Mouse (Mus musculus): ENCODE measurements around the gene Rnf41. TPM values are rescaled to one million over a fixed set of nuclear protein-coding genes. Genes with fewer than 3 reads are reported as not detected.

Rnf41 gene
- total and polyA plus RNA-seq, 3 experiments, result 27.4 to 28.1 TPM; not detected in 1

- H3K36me3 ChIP-seq (ENCODE audit: control insufficient read depth in 1 of 2, insufficient read depth in 2 of 2, low read length in 2 of 2), result peaks cover 0 to 22% of the 10 kb centered on the region in 2 experiments; a peak in 2 of 4 replicates
- no peaks in the 10 kb centered on the region for H3K9me3 ChIP-seq (replicated peaks; ENCODE audit: insufficient read depth, low read length)
- DNase-seq (ENCODE audit: low read depth, low spot score), result no peak
These were observed 23.2 kb downstream of the Rnf41 start for GRCm38 (mm10) chr10:128434681-128435080.

GRCm38 (mm10) chr10:128435186-128435823, 23.8 kb downstream of the Rnf41 start:
- Histone ChIP-seq H3K9ac (ENCODE audit: control insufficient read depth, low read depth, low read length, poor library complexity, severe bottlenecking) (no peak overlapping the region), H3K9me3 (replicated peaks; ENCODE audit: insufficient read depth, low read length) (no peaks in the 10 kb centered on the region), H3K27me3 (ENCODE audit: control insufficient read depth in 1 of 2, insufficient read depth in 2 of 2, low read length in 2 of 2) (no peaks in the 10 kb centered on the region), H3K79me2 (ENCODE audit: control insufficient read depth, insufficient read depth, low read length, poor library complexity) (no peaks in the 10 kb centered on the region), H3K4me3 (ENCODE audit: control insufficient read depth in 1 of 2, insufficient read depth in 1 of 2, low read depth in 2 of 2, low read length in 2 of 2) (no peak overlapping the region), H3K4me1 (ENCODE audit: control insufficient read depth in 1 of 2, insufficient read depth in 2 of 2, low read length in 2 of 2) (no peaks in the 10 kb centered on the region), H3K27ac (ENCODE audit: control insufficient read depth, low read depth, low read length) (no peak overlapping the region), H3K36me3 (ENCODE audit: control insufficient read depth in 1 of 2, insufficient read depth in 2 of 2, low read length in 2 of 2) (peaks cover 0 to 19% of the 10 kb centered on the region in 2 experiments; a peak in 2 of 4 replicates)
- DNase-seq (ENCODE audit: low read depth, low spot score), result no peak
- TF ChIP-seq EP300 (IDR thresholded peaks at IDR 0.05; ENCODE audit: low read depth in 1 of 2, low read length in 2 of 2) (no peak), CHD2 (IDR thresholded peaks at IDR 0.05; ENCODE audit: low read length) (no peak), GABPA (IDR thresholded peaks at IDR 0.05; ENCODE audit: low read depth, low read length) (no peak), SMC3 (IDR thresholded peaks at IDR 0.05; ENCODE audit: low read depth, low read length) (no peak), TBP (IDR thresholded peaks at IDR 0.05; ENCODE audit: low read depth, low read length) (no peak), ETS1 (IDR thresholded peaks at IDR 0.05; ENCODE audit: low read depth, low read length) (no peak), UBTF (IDR thresholded peaks at IDR 0.05; ENCODE audit: borderline replicate concordance, insufficient read depth, low read depth, low read length) (no peak), CHD1 (IDR thresholded peaks at IDR 0.05; ENCODE audit: low read depth, low read length) (no peak), POLR2AphosphoS2 (IDR thresholded peaks at IDR 0.05; ENCODE audit: low read length) (no peak), ELF1 (IDR thresholded peaks at IDR 0.05; ENCODE audit: low read depth, low read length) (no peak), CTCF (IDR thresholded peaks at IDR 0.05 in 2 of 3, conservative IDR thresholded peaks at IDR 0.05 in 1 of 3; ENCODE audit: control insufficient read depth in 1 of 3, insufficient read depth in 1 of 3, low read depth in 2 of 3, low read length in 3 of 3, poor library complexity in 1 of 3, severe bottlenecking in 1 of 3) (no peak), RAD21 (IDR thresholded peaks at IDR 0.05; ENCODE audit: low read depth, low read length) (no peak), SIN3A (IDR thresholded peaks at IDR 0.05; ENCODE audit: low read length) (no peak), MAFK (IDR thresholded peaks at IDR 0.05; ENCODE audit: borderline replicate concordance, low read depth, low read length) (no peak), JUND (IDR thresholded peaks at IDR 0.05; ENCODE audit: low read depth, low read length) (no peak)

More at GRCm38 (mm10) chr10:128434681-128435080, 23.2 kb downstream of the Rnf41 start:
- H3K9ac ChIP-seq (ENCODE audit: control insufficient read depth, low read depth, low read length, poor library complexity, severe bottlenecking), result no peak overlapping the region
- H3K27me3 ChIP-seq (ENCODE audit: control insufficient read depth in 1 of 2, insufficient read depth in 2 of 2, low read length in 2 of 2), result no peaks in the 10 kb centered on the region
- no peaks in the 10 kb centered on the region for H3K79me2 ChIP-seq (ENCODE audit: control insufficient read depth, insufficient read depth, low read length, poor library complexity)
- no peak overlapping the region for H3K27ac ChIP-seq (ENCODE audit: control insufficient read depth, low read depth, low read length)
- H3K4me1 ChIP-seq (ENCODE audit: control insufficient read depth in 1 of 2, insufficient read depth in 2 of 2, low read length in 2 of 2), result no peaks in the 10 kb centered on the region
- no peak overlapping the region for H3K4me3 ChIP-seq (ENCODE audit: control insufficient read depth in 1 of 2, insufficient read depth in 1 of 2, low read depth in 2 of 2, low read length in 2 of 2)
- TF ChIP-seq ZC3H11A (IDR thresholded peaks at IDR 0.05; ENCODE audit: low read depth, low read length), result no peak
- no peak for TF ChIP-seq ZMIZ1 (IDR thresholded peaks at IDR 0.05; ENCODE audit: low read depth, low read length)
- no peak for TF ChIP-seq GABPA (IDR thresholded peaks at IDR 0.05; ENCODE audit: low read depth, low read length)
- TF ChIP-seq EP300 (IDR thresholded peaks at IDR 0.05; ENCODE audit: low read depth in 1 of 2, low read length in 2 of 2), result no peak
- TF ChIP-seq TCF12 (IDR thresholded peaks at IDR 0.05; ENCODE audit: low read depth, low read length), result no peak
- no peak for TF ChIP-seq USF2 (IDR thresholded peaks at IDR 0.05; ENCODE audit: borderline replicate concordance in 1 of 2, insufficient read depth in 1 of 2, low read depth in 1 of 2, low read length in 2 of 2)
- TF ChIP-seq POLR2A (IDR thresholded peaks at IDR 0.05; ENCODE audit: control insufficient read depth in 1 of 2, insufficient read depth in 1 of 2, low read depth in 1 of 2, low read length in 2 of 2, poor library complexity in 1 of 2), result no peak
- TF ChIP-seq ELF1 (IDR thresholded peaks at IDR 0.05; ENCODE audit: low read depth, low read length), result no peak
- no peak for TF ChIP-seq POLR2AphosphoS2 (IDR thresholded peaks at IDR 0.05; ENCODE audit: low read length)
- TF ChIP-seq JUND (IDR thresholded peaks at IDR 0.05; ENCODE audit: low read depth, low read length), result no peak
- TF ChIP-seq TAL1 (IDR thresholded peaks at IDR 0.05; ENCODE audit: low read length), result no peak
- no peak for TF ChIP-seq ZNF384 (IDR thresholded peaks at IDR 0.05; ENCODE audit: low read depth, low read length)
- no peak for TF ChIP-seq NELFE (IDR thresholded peaks at IDR 0.05; ENCODE audit: low read depth, low read length)
- no peak for TF ChIP-seq USF1 (IDR thresholded peaks at IDR 0.05; ENCODE audit: low read depth, low read length)
- no peak for TF ChIP-seq RAD21 (IDR thresholded peaks at IDR 0.05; ENCODE audit: low read depth, low read length)
- no peak for TF ChIP-seq CHD2 (IDR thresholded peaks at IDR 0.05; ENCODE audit: low read length)
- no peak for TF ChIP-seq NRF1 (IDR thresholded peaks at IDR 0.05; ENCODE audit: insufficient read depth, low read depth, low read length, poor library complexity, severe bottlenecking)
- TF ChIP-seq RCOR1 (IDR thresholded peaks at IDR 0.05; ENCODE audit: low read depth, low read length), result no peak
- no peak for TF ChIP-seq MYC (IDR thresholded peaks at IDR 0.05; ENCODE audit: low read depth, low read length)
- TF ChIP-seq MAFK (IDR thresholded peaks at IDR 0.05; ENCODE audit: borderline replicate concordance, low read depth, low read length), result no peak

Measured in MEL (cell line).